Mouse (Mus musculus) midbrain, embryonic 12.5 days (tissue): ENCODE data around the gene Prss23. TPM values are rescaled to one million over a fixed set of nuclear protein-coding genes. Genes with fewer than 3 reads are reported as not detected.
A peak's percentile ranks its signal among the peaks of the same experiment; 100 is the strongest.

ENCODE experiments used
- ATAC-seq: fragments of 200-750 bp; cut with Nextera tagmentation; 2 replicates; pipeline ENCODE4 v1.8.0; 2017; ENCODE audit warnings: low read depth, moderate TSS enrichment, moderate library complexity; ENCODE audit not compliant: low FRiP score
- H3K27ac ChIP-seq: fragments of 300-500 bp; sonication (generic); replicated peaks from 2 replicates; pipeline ENCODE4 v1.5.1; 2016; ENCODE audit warnings: mild to moderate bottlenecking
- H3K27me3 ChIP-seq: fragments of 300-500 bp; sonication (generic); 2 replicates; pipeline ENCODE4 v1.6.1; 2016; ENCODE audit warnings: mild to moderate bottlenecking
- H3K36me3 ChIP-seq: fragments of 300-500 bp; sonication (generic); 2 replicates; pipeline ENCODE4 v1.6.1; 2016
- H3K4me1 ChIP-seq: fragments of 300-500 bp; sonication (generic); 2 replicates; pipeline ENCODE4 v1.6.1; 2016
- H3K4me2 ChIP-seq: fragments of 300-500 bp; sonication (generic); replicated peaks from 2 replicates; pipeline ENCODE4 v1.6.1; 2016; ENCODE audit warnings: mild to moderate bottlenecking, moderate library complexity
- H3K4me3 ChIP-seq: fragments of 300-500 bp; sonication (generic); 2 replicates; pipeline ENCODE4 v1.5.1; 2016; ENCODE audit warnings: mild to moderate bottlenecking
- H3K9ac ChIP-seq: fragments of 300-500 bp; sonication (generic); replicated peaks from 2 replicates; pipeline ENCODE4 v1.6.1; 2016; ENCODE audit warnings: mild to moderate bottlenecking, moderate library complexity
- H3K9me3 ChIP-seq: fragments of 300-500 bp; sonication (generic); 2 replicates; pipeline ENCODE4 v1.6.1; 2016; ENCODE audit warnings: mild to moderate bottlenecking
- WGBS: fragments of 180-500 bp; shearing (Covaris S2); methylation state at CpG from one replicate; pipeline ENCODE4 v1.1.7; 2016; 5-methylcytosine and 5-hydroxymethylcytosine counted together
- polyA plus RNA-seq: library from polyadenylated mRNA; unstranded; fragments of >200 nt; fragmentation: Nextera tagmentation; extraction: Ambion mirVana; gene quantifications from 2 replicates; pipeline ENCODE4 v1.2.1, GENCODE M21; 2016

Prss23 gene
- polyA plus RNA-seq, 1 experiment from 2014 or later, result 32.1 TPM

- H3K4me3 ChIP-seq, result no peak overlapping the region
- H3K27ac ChIP-seq, result no peak overlapping the region
- no peaks in the 10 kb centered on the region for H3K9me3 ChIP-seq
- H3K9ac ChIP-seq, result no peak overlapping the region
- H3K36me3 ChIP-seq, result no peaks in the 10 kb centered on the region
- ATAC-seq, result no peak
- 67% methylated on average over 1 of the region's 1 CpGs for WGBS
- H3K27me3 ChIP-seq, result no peaks in the 10 kb centered on the region
- H3K4me2 ChIP-seq, result no peak overlapping the region
- H3K4me1 ChIP-seq, result peaks cover 4% of the 10 kb centered on the region; the same call in 1 of the 2 replicates
Observed at GRCm38 (mm10) chr7:89554068-89554467, 27.1 kb upstream of the Prss23 start.

DNA sequence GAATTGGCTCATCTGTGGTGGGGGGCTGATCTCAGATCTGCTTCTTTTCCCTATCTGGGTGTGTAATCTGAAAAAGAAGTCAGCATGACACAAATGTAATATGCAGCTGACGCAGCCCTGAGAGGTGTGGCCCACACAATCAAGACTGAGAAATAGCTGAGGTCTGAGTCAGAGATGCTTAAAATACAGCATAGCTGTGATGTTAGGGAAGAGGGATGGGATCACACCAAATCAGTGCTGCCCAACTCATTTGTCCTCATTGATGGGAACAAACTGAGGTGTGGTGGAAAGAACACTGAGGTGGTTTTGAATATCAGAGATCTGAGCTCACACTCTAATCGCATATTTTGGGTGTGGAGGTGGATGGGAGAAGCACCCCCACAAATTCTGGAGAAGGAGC, 14.0 kb upstream of the Prss23 start:
- Histone ChIP-seq H3K4me2 (no peak overlapping the region), H3K36me3 (no peaks in the 10 kb centered on the region), H3K27me3 (no peaks in the 10 kb centered on the region), H3K4me3 (no peak overlapping the region), H3K9me3 (no peaks in the 10 kb centered on the region), H3K9ac (no peak overlapping the region), H3K4me1 (no peaks in the 10 kb centered on the region), H3K27ac (no peak overlapping the region)
- ATAC-seq, result no peak
- WGBS, result 95% methylated on average over 2 of the region's 2 CpGs

- Histone ChIP-seq H3K9me3 (no peaks in the 10 kb centered on the region), H3K27me3 (no peaks in the 10 kb centered on the region), H3K36me3 (no peaks in the 10 kb centered on the region), H3K9ac (no peak overlapping the region), H3K4me1 (no peaks in the 10 kb centered on the region), H3K4me3 (no peak overlapping the region), H3K27ac (no peak overlapping the region), H3K4me2 (no peak overlapping the region)
- 84% methylated on average over 6 of the region's 6 CpGs for WGBS
- no peak for ATAC-seq
Observed at GRCm38 (mm10) chr7:89539391-89539790, 12.4 kb upstream of the Prss23 start.

DNA sequence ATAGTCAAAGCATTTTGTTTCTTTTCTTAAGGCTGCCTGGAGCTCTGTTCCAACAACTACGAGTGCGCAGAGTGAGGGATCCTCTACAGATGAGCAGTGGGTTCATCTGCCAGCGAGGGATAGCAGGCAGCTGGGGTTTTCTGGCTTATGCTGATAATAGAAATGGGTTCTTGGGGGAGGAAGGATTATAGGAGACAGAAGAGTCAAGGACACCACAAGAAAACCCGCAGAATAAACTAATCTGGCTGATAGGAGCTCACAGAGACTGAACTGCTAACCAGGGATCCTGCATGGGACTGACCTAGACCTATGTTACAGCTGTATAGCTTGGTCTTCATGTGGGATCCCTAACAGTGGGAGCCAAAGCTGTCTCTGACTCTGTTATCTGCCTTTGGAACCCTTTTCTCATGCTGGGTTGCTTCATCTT, 456 bp upstream of the Prss23 start:
- Histone ChIP-seq H3K9ac (no peak overlapping the region), H3K4me2 (no peak overlapping the region), H3K36me3 (no peaks in the 10 kb centered on the region), H3K4me1 (peaks cover 2% of the 10 kb centered on the region; the same call in 1 of the 2 replicates), H3K27ac (no peak overlapping the region), H3K4me3 (no peak overlapping the region), H3K27me3 (no peaks in the 10 kb centered on the region), H3K9me3 (no peaks in the 10 kb centered on the region)
- ATAC-seq, result no peak
- 85% methylated on average over 4 of the region's 4 CpGs for WGBS

DNA sequence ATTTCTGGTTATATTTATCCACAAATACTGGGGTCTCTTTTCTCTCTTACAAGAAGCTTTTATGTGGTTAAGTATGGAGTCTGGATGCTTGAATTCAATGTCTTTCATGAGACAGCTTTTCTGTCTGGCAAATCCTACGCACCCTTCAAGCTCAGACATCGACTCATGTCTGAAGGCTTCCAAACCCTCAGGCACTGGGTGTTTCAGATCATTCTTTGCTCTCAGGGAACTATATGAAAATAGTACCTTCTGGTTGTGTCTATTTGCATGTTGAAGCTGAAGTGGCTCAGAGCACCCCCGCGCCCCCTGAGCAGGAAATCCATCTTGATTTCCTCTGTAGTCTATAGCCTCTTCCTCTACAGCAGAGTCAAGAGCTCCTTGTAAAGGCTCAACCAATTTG, 3.2 kb downstream of the Prss23 start:
- Histone ChIP-seq H3K4me2 (no peak overlapping the region), H3K36me3 (no peaks in the 10 kb centered on the region), H3K9ac (no peak overlapping the region), H3K27me3 (no peaks in the 10 kb centered on the region), H3K9me3 (no peaks in the 10 kb centered on the region; the same call in 1 of the 2 replicates), H3K4me1 (peaks cover 2% of the 10 kb centered on the region; the same call in 1 of the 2 replicates), H3K4me3 (no peak overlapping the region), H3K27ac (no peak overlapping the region)
- 96% methylated on average over 4 of the region's 4 CpGs for WGBS
- no peak for ATAC-seq

DNA sequence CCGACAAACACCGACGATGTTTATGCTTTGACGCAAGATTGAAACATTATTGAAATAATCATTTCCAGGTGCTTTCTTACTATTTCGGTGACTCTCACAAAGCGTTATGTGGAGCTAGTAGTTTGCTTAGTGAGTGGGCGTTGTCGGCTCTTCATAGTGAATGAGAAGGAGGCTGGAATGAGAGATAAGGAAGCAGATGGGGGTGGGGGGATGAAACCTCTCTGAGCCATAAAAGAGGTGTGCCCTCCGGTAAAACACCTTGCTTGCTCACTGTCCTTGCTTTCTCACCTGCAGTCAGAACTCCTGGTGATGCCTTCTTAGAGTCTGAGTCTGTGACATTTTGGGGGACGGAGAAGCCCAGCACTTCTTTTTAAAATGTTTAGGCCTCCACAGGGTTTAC, 4.8 kb downstream of the Prss23 start:
- WGBS, result 86% methylated on average over 10 of the region's 10 CpGs
- Histone ChIP-seq H3K4me3 (no peak overlapping the region), H3K27ac (no peak overlapping the region), H3K27me3 (peaks cover 11% of the 10 kb centered on the region), H3K4me1 (peaks cover 8% of the 10 kb centered on the region; the same call in 1 of the 2 replicates), H3K9ac (no peak overlapping the region), H3K4me2 (no peak overlapping the region), H3K36me3 (no peaks in the 10 kb centered on the region), H3K9me3 (no peaks in the 10 kb centered on the region; the same call in 1 of the 2 replicates)
- ATAC-seq, result no peak

DNA sequence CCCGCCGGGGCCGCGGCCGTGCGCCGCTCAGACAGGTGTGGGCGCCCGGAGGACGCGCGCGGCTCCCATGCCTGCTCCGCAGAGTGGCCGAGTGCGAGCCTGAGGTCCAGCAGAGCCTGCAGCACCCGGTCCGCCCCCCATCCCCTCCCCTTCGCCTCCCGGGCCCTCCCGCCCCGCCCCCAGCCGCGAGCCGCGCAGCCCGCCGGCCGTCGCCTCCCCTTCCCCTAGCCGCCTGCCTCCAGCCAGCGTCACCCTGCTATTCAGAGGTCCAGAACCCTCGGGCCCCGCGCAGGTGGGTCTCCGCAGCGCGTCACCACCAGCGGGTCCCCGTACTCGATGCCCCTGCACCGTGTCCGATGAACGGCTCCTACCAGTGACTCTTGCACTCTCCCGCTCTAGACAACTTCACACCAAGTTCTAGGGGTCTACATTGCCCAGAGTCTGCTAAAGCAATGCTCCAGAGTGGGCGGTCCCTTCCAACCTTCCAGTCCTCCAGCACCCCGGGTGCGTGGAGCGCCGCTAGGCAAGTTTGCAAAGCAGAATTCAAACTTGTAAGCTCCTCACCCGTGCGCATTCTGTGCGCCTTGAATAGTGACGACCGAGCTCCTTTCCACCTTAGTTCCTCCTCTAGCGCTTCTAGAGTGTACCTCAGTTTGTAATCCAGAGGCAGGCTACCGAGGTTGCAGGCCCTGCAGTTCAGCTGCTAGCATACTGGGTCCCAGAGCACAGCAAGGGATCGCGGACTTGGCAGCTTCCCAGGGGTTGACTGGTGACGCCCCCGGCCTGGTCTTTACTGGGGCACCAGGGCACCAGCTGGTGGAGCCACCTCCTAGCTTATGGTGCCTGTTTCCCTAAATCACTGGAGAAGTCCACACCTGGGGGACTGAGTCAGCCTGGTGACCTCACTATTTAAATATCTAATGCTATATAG, 9.3 kb downstream of the Prss23 start:
- Histone ChIP-seq H3K36me3 (no peaks in the 10 kb centered on the region), H3K27ac (no peak overlapping the region), H3K9me3 (no peaks in the 10 kb centered on the region; the same call in 1 of the 2 replicates), H3K4me1 (peaks cover 17% of the 10 kb centered on the region), H3K4me3 (peak overlapping the region; percentile 74), H3K27me3 (peaks cover 22% of the 10 kb centered on the region), H3K4me2 (peak overlapping the region; percentile 94), H3K9ac (peak overlapping the region; percentile 72)
- ATAC-seq, result peak; percentile 91
- whole genome bisulfite sequencing, result under 1% methylated on average over 45 of the region's 61 CpGs

DNA sequence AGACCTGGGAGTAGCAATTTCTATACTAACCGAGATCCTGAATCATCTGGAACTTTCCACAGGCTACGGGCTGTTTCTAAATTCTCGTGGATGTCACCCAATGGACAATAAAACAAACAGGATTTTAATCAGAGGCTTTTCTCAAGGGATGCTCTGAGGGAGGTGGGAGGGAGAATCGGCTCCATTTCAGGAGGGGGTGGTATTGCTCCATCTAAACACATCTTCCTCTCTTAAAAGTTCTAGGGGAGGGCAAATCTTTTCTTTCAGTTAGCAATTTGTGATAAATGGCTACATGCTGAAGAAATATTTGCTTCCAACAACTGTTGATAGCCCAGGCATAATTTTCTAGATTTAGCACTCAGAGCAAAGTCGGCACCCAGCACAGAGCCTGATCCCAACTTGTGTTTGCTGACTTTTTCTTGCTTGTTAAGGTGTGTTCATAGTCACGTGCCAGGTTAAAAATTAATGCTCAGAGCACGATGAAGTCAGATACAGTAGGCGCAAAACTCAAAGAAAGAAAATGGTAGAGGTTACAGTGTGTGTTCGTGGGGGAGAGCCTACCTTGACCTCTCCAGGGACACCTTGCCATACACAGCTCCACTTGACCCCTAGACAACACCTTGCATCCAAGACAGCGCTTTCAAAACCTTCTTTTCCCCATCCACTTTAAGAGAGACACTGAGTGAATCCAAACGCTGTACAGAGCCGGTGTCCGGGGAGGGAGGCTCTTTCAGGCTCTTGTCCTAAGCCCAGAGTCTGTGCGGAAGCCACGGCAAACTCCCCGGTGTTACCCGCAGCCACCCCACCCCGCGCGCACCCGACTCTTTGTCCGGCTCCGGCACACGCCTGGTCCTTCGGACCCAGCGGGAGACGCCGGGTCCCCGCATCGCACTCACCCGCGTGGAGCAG, 10.2 kb downstream of the Prss23 start:
- H3K27me3 ChIP-seq, result peaks cover 22% of the 10 kb centered on the region
- H3K27ac ChIP-seq, result no peak overlapping the region
- no peaks in the 10 kb centered on the region for H3K36me3 ChIP-seq
- no peaks in the 10 kb centered on the region; the same call in 1 of the 2 replicates for H3K9me3 ChIP-seq
- no peak for ATAC-seq
- 8% methylated on average over 32 of the region's 32 CpGs for WGBS
- H3K4me1 ChIP-seq, result peaks cover 22% of the 10 kb centered on the region
- peak overlapping the region; percentile 94 for H3K4me2 ChIP-seq
- H3K4me3 ChIP-seq, result peak overlapping the region; percentile 74
- H3K9ac ChIP-seq, result peak overlapping the region; percentile 72

DNA sequence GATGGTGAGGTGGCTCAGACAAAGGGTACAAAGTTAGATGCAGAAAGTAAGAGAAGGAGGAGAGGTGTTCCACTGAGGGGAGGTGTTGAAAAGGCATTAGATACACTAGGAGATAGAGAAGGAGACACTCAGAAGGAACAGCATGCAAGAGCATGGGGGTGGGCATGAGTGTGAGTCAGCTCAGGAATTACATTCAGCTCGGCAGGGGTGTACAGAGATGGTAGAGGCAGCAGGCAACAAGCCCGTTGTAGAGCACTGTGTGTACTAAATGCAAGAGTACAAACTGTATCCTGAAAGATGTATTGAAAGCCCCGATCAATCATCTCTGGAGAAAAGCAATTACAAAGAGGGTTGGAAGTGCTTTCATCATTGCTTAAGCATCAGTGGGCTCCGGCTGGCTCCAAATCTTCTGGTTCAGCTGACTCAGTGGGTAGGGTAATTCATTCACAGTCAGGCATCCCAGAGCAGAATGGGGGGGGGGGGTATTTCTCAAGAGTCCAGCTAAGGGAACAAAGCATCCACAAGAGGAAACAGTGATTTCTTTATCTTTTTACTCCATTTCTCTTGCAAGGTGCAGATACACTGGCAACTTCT, 15.0 kb downstream of the Prss23 start:
- Histone ChIP-seq H3K4me3 (no peak overlapping the region), H3K9me3 (no peaks in the 10 kb centered on the region), H3K36me3 (no peaks in the 10 kb centered on the region), H3K27me3 (peaks cover 10% of the 10 kb centered on the region), H3K9ac (no peak overlapping the region), H3K4me2 (no peak overlapping the region), H3K4me1 (peaks cover 25% of the 10 kb centered on the region), H3K27ac (no peak overlapping the region)
- whole genome bisulfite sequencing, result 35% methylated on average over 4 of the region's 4 CpGs
- peak; percentile 25; the same call in 1 of the 2 replicates for ATAC-seq

DNA sequence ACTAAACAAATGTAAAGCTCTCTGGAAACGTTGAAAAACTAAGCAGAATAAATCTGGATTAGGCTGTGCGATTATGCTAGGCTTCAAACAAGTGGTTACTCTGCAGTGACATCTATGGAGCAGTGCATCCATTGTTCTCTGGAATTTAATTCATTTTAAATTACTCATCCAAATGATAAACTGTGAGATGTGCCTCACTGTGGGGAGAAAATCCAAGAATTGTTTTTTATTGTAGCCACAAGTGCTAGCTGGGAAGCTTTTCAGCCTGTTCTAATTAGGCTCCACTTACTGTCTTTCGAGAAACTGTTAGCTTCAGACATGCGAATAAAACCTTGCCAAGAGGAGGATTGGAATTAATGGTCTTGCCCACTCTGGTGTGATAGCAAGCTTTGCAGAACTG, 18.3 kb downstream of the Prss23 start:
- Histone ChIP-seq H3K4me2 (no peak overlapping the region), H3K4me1 (peaks cover 14% of the 10 kb centered on the region; the same call in 1 of the 2 replicates), H3K36me3 (no peaks in the 10 kb centered on the region), H3K27me3 (no peaks in the 10 kb centered on the region), H3K4me3 (no peak overlapping the region), H3K9me3 (no peaks in the 10 kb centered on the region), H3K27ac (no peak overlapping the region), H3K9ac (no peak overlapping the region)
- WGBS, result 39% methylated on average over 4 of the region's 4 CpGs
- ATAC-seq, result no peak

DNA sequence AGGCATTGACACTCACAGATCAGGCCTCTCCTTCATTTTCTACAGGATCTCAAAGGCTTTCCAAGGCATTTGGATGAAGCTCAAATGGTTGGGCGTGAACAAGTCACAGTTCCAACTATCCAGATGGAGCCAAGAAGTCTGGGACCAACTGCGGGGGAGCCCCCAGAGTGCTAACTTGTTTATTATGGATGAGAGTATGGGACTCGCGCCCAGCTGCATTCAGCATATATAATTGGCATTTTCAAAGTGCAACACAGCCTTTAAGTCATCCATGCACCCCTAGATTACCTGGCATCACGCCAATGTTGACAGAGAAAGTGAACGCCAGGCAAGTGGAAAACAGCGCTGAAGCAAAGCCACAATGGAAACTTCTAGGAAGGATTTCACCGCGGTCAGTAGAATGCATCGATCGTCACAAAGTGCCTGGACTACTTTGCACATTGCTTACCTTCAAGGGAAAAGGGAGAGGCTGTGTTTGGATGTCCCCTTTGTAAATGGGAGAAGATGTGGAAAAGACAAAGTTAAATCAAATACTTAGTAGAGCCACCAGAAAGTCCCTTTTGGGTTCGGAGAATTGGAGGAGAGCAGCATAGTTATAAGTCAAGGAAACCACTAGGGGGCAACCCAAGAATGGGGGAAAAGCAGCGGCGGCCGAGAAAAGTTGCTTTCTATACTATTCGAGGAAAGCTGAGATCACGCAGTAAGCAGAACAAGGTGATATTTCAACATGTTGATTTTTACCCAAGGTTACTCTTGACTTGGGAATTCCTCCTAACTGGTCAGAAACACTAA, 27.3 kb downstream of the Prss23 start:
- ATAC-seq, result peak; percentile 54
- Histone ChIP-seq H3K9me3 (no peaks in the 10 kb centered on the region), H3K27ac (no peak overlapping the region), H3K36me3 (no peaks in the 10 kb centered on the region), H3K4me2 (peak overlapping the region; percentile 25), H3K4me1 (peaks cover 5% of the 10 kb centered on the region; the same call in 1 of the 2 replicates), H3K9ac (no peak overlapping the region), H3K27me3 (no peaks in the 10 kb centered on the region), H3K4me3 (no peak overlapping the region)
- WGBS, result 35% methylated on average over 17 of the region's 17 CpGs
